ENCODE assay signal across 8 mouse cellular contexts in genomic region chr5:110136087-110136464, GRCm38 (mm10). TPM values are rescaled to one million over a fixed set of nuclear protein-coding genes. Genes with fewer than 3 reads are reported as not detected.
DNase-seq lines count a peak whose midpoint lies in the region; ATAC-seq and TF ChIP-seq lines count a peak whose summit lies in the region.

No protein-coding gene starts in this region.

- peak overlapping the region; percentile 73 for H3K4me2 ChIP-seq in embryonic facial prominence, embryonic 15.5 days (replicated peaks)
- peak overlapping the region; percentile 78 for H3K4me2 ChIP-seq in intestine, postnatal 0 days (replicated peaks; ENCODE audit: low read depth)
- peak overlapping the region; percentile 62 for H3K4me2 ChIP-seq in neural tube, embryonic 12.5 days (replicated peaks)

- H3K27me3 ChIP-seq in embryonic facial prominence, embryonic 15.5 days, result no peaks in the 10 kb centered on the region
- H3K27me3 ChIP-seq in intestine, postnatal 0 days (replicated peaks; ENCODE audit: control insufficient read depth, insufficient read depth, low read length), result no peaks in the 10 kb centered on the region
- H3K27me3 ChIP-seq in neural tube, embryonic 12.5 days (replicated peaks), result no peaks in the 10 kb centered on the region

- H3K4me3 ChIP-seq in lung, adult 2 months (replicated peaks; ENCODE audit: extremely low read depth, low read depth, low read length), result peak overlapping the region; percentile 85
- H3K4me3 ChIP-seq in embryonic facial prominence, embryonic 15.5 days (replicated peaks), result peak overlapping the region; percentile 90
- peak overlapping the region; percentile 89 for H3K4me3 ChIP-seq in intestine, postnatal 0 days (ENCODE audit: low read depth, low read length)
- H3K4me3 ChIP-seq in neural tube, embryonic 12.5 days, result peak overlapping the region; percentile 83

- H3K4me1 ChIP-seq in lung, adult 2 months (ENCODE audit: control insufficient read depth, insufficient read depth, low read length), result no peaks in the 10 kb centered on the region; the same call in 1 of the 2 replicates
- no peaks in the 10 kb centered on the region for H3K4me1 ChIP-seq in embryonic facial prominence, embryonic 15.5 days
- no peaks in the 10 kb centered on the region for H3K4me1 ChIP-seq in intestine, postnatal 0 days (replicated peaks; ENCODE audit: control insufficient read depth, insufficient read depth, low read length)
- no peaks in the 10 kb centered on the region for H3K4me1 ChIP-seq in neural tube, embryonic 12.5 days

- peak overlapping the region; percentile 73 for H3K9ac ChIP-seq in embryonic facial prominence, embryonic 15.5 days
- peak overlapping the region; percentile 69 for H3K9ac ChIP-seq in intestine, postnatal 0 days (ENCODE audit: low read depth, low read length)
- peak overlapping the region; percentile 79 for H3K9ac ChIP-seq in neural tube, embryonic 12.5 days

- TF ChIP-seq POLR2A in lung, adult 2 months (IDR thresholded peaks at IDR 0.05; ENCODE audit: borderline replicate concordance, extremely low read depth, low read depth, low read length), result no peak

- peaks cover 20% of the 10 kb centered on the region for H3K36me3 ChIP-seq in embryonic facial prominence, embryonic 15.5 days
- H3K36me3 ChIP-seq in intestine, postnatal 0 days (ENCODE audit: control insufficient read depth, insufficient read depth), result 0 out of 2 replicates have a peak, but pooled peaks cover 4% of the 10 kb centered on the region
- peaks cover 17% of the 10 kb centered on the region for H3K36me3 ChIP-seq in neural tube, embryonic 12.5 days

- TF ChIP-seq CTCF in lung, adult 2 months (IDR thresholded peaks at IDR 0.05; ENCODE audit: insufficient read depth, low read length), result no peak
- no peak for TF ChIP-seq CTCF in intestine, postnatal 0 days (IDR thresholded peaks at IDR 0.05; ENCODE audit: low read depth)

- H3K9me3 ChIP-seq in embryonic facial prominence, embryonic 15.5 days (replicated peaks), result peaks cover 3% of the 10 kb centered on the region; the same call in 1 of the 2 replicates
- no peaks in the 10 kb centered on the region for H3K9me3 ChIP-seq in intestine, postnatal 0 days (ENCODE audit: control insufficient read depth)
- H3K9me3 ChIP-seq in neural tube, embryonic 12.5 days, result no peaks in the 10 kb centered on the region

- ATAC-seq in embryonic facial prominence, embryonic 15.5 days (ENCODE audit: insufficient number of reproducible peaks, low FRiP score, low TSS enrichment, low read depth), result peak; percentile 9; the same call in 1 of the 2 replicates
- ATAC-seq in intestine, postnatal 0 days, result no peak
- ATAC-seq in neural tube, embryonic 12.5 days (ENCODE audit: low FRiP score, low read depth), result peak; percentile 64

- peak overlapping the region; percentile 75 for H3K27ac ChIP-seq in embryonic facial prominence, embryonic 15.5 days (replicated peaks)
- peak overlapping the region; percentile 54 for H3K27ac ChIP-seq in intestine, postnatal 0 days (ENCODE audit: low read depth, low read length)
- H3K27ac ChIP-seq in neural tube, embryonic 12.5 days, result 0 out of 2 replicates have a peak overlapping the region, but pooled peaks have one; percentile 8

- 2% methylated on average over 18 of the region's 18 CpGs for WGBS in lung, adult 2 months
- 6% methylated on average over 18 of the region's 18 CpGs for WGBS in embryonic facial prominence, embryonic 15.5 days
- WGBS in intestine, postnatal 0 days, result 3% methylated on average over 18 of the region's 18 CpGs
- 6% methylated on average over 18 of the region's 18 CpGs for WGBS in neural tube, embryonic 12.5 days

- DNase-seq in lung, adult 2 months, result no peak
- no peak for DNase-seq in lung, postnatal 10 days
- DNase-seq in cerebellum, adult 9-11 months, result no peak
- DNase-seq in testis, postnatal 14 days (ENCODE audit: low spot score), result no peak
- no peak for DNase-seq in spleen, adult 18-20 months

RNA-seq across cellular contexts. Expression of gene Chfr, which starts 0.4 kb away (rescaled TPM):
- polyA plus RNA-seq in lung, adult 2 months (2012; rRNA removed), result 46.3 and 48.0 TPM in 2 replicates
- 39.9 and 40.7 TPM in 2 replicates for polyA plus RNA-seq in embryonic facial prominence, embryonic 15.5 days (2015; fragmentation: Nextera tagmentation; extraction: Ambion mirVana)
- polyA plus RNA-seq in intestine, postnatal 0 days (2015; fragmentation: Nextera tagmentation; extraction: Ambion mirVana), result 23.6 and 26.2 TPM in 2 replicates
- 97.0 and 97.8 TPM in 2 replicates for polyA plus RNA-seq in neural tube, embryonic 12.5 days (2016; fragmentation: Nextera tagmentation; extraction: Ambion mirVana)

RNA-seq across cellular contexts. Expression of gene Zfp605, which starts 26.2 kb away (rescaled TPM):
- 0.48 and 0.56 TPM in 2 replicates for polyA plus RNA-seq in lung, adult 2 months (2012; rRNA removed)
- 4.5 and 4.8 TPM in 2 replicates for polyA plus RNA-seq in embryonic facial prominence, embryonic 15.5 days (2015; fragmentation: Nextera tagmentation; extraction: Ambion mirVana)
- 2.0 TPM in 2 replicates for polyA plus RNA-seq in intestine, postnatal 0 days (2015; fragmentation: Nextera tagmentation; extraction: Ambion mirVana)
- polyA plus RNA-seq in neural tube, embryonic 12.5 days (2016; fragmentation: Nextera tagmentation; extraction: Ambion mirVana), result 9.3 and 14.0 TPM in 2 replicates

RNA-seq across cellular contexts. Expression of gene Gtpbp6, which starts 28.1 kb away (rescaled TPM):
- 114 and 137 TPM in 2 replicates for polyA plus RNA-seq in lung, adult 2 months (2012; rRNA removed)
- 38.2 and 38.4 TPM in 2 replicates for polyA plus RNA-seq in embryonic facial prominence, embryonic 15.5 days (2015; fragmentation: Nextera tagmentation; extraction: Ambion mirVana)
- 14.9 and 15.2 TPM in 2 replicates for polyA plus RNA-seq in intestine, postnatal 0 days (2015; fragmentation: Nextera tagmentation; extraction: Ambion mirVana)
- polyA plus RNA-seq in neural tube, embryonic 12.5 days (2016; fragmentation: Nextera tagmentation; extraction: Ambion mirVana), result 51.2 and 61.7 TPM in 2 replicates

RNA-seq across cellular contexts. Expression of gene Plcxd1, which starts 36.3 kb away (rescaled TPM):
- polyA plus RNA-seq in lung, adult 2 months (2012; rRNA removed), result 4.1 and 8.1 TPM in 2 replicates
- polyA plus RNA-seq in embryonic facial prominence, embryonic 15.5 days (2015; fragmentation: Nextera tagmentation; extraction: Ambion mirVana), result 1.9 and 3.9 TPM in 2 replicates
- 0.63 and 0.78 TPM in 2 replicates for polyA plus RNA-seq in intestine, postnatal 0 days (2015; fragmentation: Nextera tagmentation; extraction: Ambion mirVana)
- 1.3 and 1.8 TPM in 2 replicates for polyA plus RNA-seq in neural tube, embryonic 12.5 days (2016; fragmentation: Nextera tagmentation; extraction: Ambion mirVana)

RNA-seq across cellular contexts. Expression of gene Golga3, which starts 40.4 kb away (rescaled TPM):
- polyA plus RNA-seq in lung, adult 2 months (2012; rRNA removed), result 8.6 and 11.1 TPM in 2 replicates
- polyA plus RNA-seq in embryonic facial prominence, embryonic 15.5 days (2015; fragmentation: Nextera tagmentation; extraction: Ambion mirVana), result 23.9 and 25.1 TPM in 2 replicates
- polyA plus RNA-seq in intestine, postnatal 0 days (2015; fragmentation: Nextera tagmentation; extraction: Ambion mirVana), result 8.1 and 9.1 TPM in 2 replicates
- 23.0 and 24.4 TPM in 2 replicates for polyA plus RNA-seq in neural tube, embryonic 12.5 days (2016; fragmentation: Nextera tagmentation; extraction: Ambion mirVana)

Comparison
In these comparisons a context has a peak if more than half of its experiments do, and no peak if none do; other contexts are left out.
1. H3K27ac ChIP-seq: peak in every context shown above with its lines; median percentile 75 in embryonic facial prominence, embryonic 15.5 days; 54 in intestine, postnatal 0 days; 8 in neural tube, embryonic 12.5 days.